Comparison of ENCODE assay signal across 8 mouse cellular contexts in genomic region chr9:43745951-43746703, GRCm38 (mm10). TPM values are rescaled to one million over a fixed set of nuclear protein-coding genes. Genes with fewer than 3 reads are reported as not detected.
DNase-seq lines count a peak whose midpoint lies in the region; ATAC-seq and TF ChIP-seq lines count a peak whose summit lies in the region.

No protein-coding gene starts in this region.

- H3K4me2 ChIP-seq in heart, postnatal 0 days (ENCODE audit: low read depth, low read length) = peak overlapping the region; percentile 99
- peak overlapping the region; percentile 90 for H3K4me2 ChIP-seq in embryonic facial prominence, embryonic 12.5 days (replicated peaks)
- peak overlapping the region; percentile 96 for H3K4me2 ChIP-seq in intestine, postnatal 0 days (replicated peaks; ENCODE audit: low read depth)
- peak overlapping the region; percentile 84 for H3K4me2 ChIP-seq in neural tube, embryonic 11.5 days (ENCODE audit: low read depth)

- H3K36me3 ChIP-seq in heart, postnatal 0 days (replicated peaks; ENCODE audit: control insufficient read depth, insufficient read depth, low read length) = no peaks in the 10 kb centered on the region
- no peaks in the 10 kb centered on the region for H3K36me3 ChIP-seq in embryonic facial prominence, embryonic 12.5 days
- H3K36me3 ChIP-seq in intestine, postnatal 0 days (ENCODE audit: control insufficient read depth, insufficient read depth) = no peaks in the 10 kb centered on the region
- H3K36me3 ChIP-seq in neural tube, embryonic 11.5 days (ENCODE audit: control insufficient read depth, insufficient read depth, low read length) = no peaks in the 10 kb centered on the region

- TF ChIP-seq CTCF in heart, postnatal 0 days (IDR thresholded peaks at IDR 0.05; ENCODE audit: low read depth) = no peak
- peak; percentile 24; the same call in 1 of the 2 replicates for TF ChIP-seq CTCF in intestine, postnatal 0 days (IDR thresholded peaks at IDR 0.05; ENCODE audit: low read depth)

- no peak for TF ChIP-seq EP300 in heart, postnatal 0 days (IDR thresholded peaks at IDR 0.05; ENCODE audit: low read depth)

- H3K9me3 ChIP-seq in heart, postnatal 0 days (replicated peaks; ENCODE audit: control insufficient read depth, low read length) = no peaks in the 10 kb centered on the region
- H3K9me3 ChIP-seq in embryonic facial prominence, embryonic 12.5 days = no peaks in the 10 kb centered on the region
- no peaks in the 10 kb centered on the region for H3K9me3 ChIP-seq in intestine, postnatal 0 days (ENCODE audit: control insufficient read depth)
- H3K9me3 ChIP-seq in neural tube, embryonic 11.5 days (ENCODE audit: control insufficient read depth, low read length) = no peaks in the 10 kb centered on the region

- no peak overlapping the region for H3K9ac ChIP-seq in heart, postnatal 0 days (replicated peaks; ENCODE audit: low read depth, low read length)
- peak overlapping the region; percentile 91 for H3K9ac ChIP-seq in embryonic facial prominence, embryonic 12.5 days
- peak overlapping the region; percentile 83; the same call in 1 of the 2 replicates for H3K9ac ChIP-seq in intestine, postnatal 0 days (ENCODE audit: low read depth, low read length)
- peak overlapping the region; percentile 97 for H3K9ac ChIP-seq in neural tube, embryonic 11.5 days (ENCODE audit: low read length)

- DNase-seq in heart, postnatal 0 days (ENCODE audit: low spot score) = no peak
- DNase-seq in heart, adult 9 months (ENCODE audit: low spot score in 2 of 2) = no peak
- DNase-seq in neural tube, embryonic 11.5 days (ENCODE audit: low spot score) = no peak
- no peak for DNase-seq in layer of hippocampus, postnatal 25 days (ENCODE audit: extremely low spot score in 1 of 2, low spot score in 1 of 2)
- no peak for DNase-seq in lung, postnatal 10 days

- WGBS in heart, postnatal 0 days = 29% methylated on average over 13 of the region's 13 CpGs
- 4% methylated on average over 12 of the region's 13 CpGs for WGBS in embryonic facial prominence, embryonic 12.5 days
- 29% methylated on average over 13 of the region's 13 CpGs for whole genome bisulfite sequencing in intestine, postnatal 0 days
- 5% methylated on average over 13 of the region's 13 CpGs for WGBS in neural tube, embryonic 11.5 days

- no peak for ATAC-seq in heart, postnatal 0 days (ENCODE audit: insufficient read depth, low read depth)
- ATAC-seq in embryonic facial prominence, embryonic 12.5 days (ENCODE audit: insufficient number of reproducible peaks, insufficient read depth, low FRiP score, low TSS enrichment) = no peak
- ATAC-seq in intestine, postnatal 0 days = no peak
- no peak for ATAC-seq in neural tube, embryonic 11.5 days (ENCODE audit: insufficient read depth, low FRiP score, low TSS enrichment)
- no peak for ATAC-seq in activated CD4-positive, CD25-positive, alpha-beta regulatory T cell, adult 4 months

- H3K4me1 ChIP-seq in heart, postnatal 0 days (ENCODE audit: control insufficient read depth, insufficient read depth) = peaks cover 19% of the 10 kb centered on the region
- H3K4me1 ChIP-seq in embryonic facial prominence, embryonic 12.5 days = peaks cover 46% of the 10 kb centered on the region
- H3K4me1 ChIP-seq in intestine, postnatal 0 days (replicated peaks; ENCODE audit: control insufficient read depth, insufficient read depth, low read length) = peaks cover 5% of the 10 kb centered on the region; the same call in 1 of the 2 replicates
- H3K4me1 ChIP-seq in neural tube, embryonic 11.5 days (ENCODE audit: control insufficient read depth, insufficient read depth, low read length) = peaks cover 45% of the 10 kb centered on the region

- H3K27me3 ChIP-seq in heart, postnatal 0 days (ENCODE audit: control insufficient read depth, insufficient read depth, low read length) = peaks cover 29% of the 10 kb centered on the region
- no peaks in the 10 kb centered on the region; the same call in 1 of the 2 replicates for H3K27me3 ChIP-seq in embryonic facial prominence, embryonic 12.5 days
- no peaks in the 10 kb centered on the region for H3K27me3 ChIP-seq in intestine, postnatal 0 days (replicated peaks; ENCODE audit: control insufficient read depth, insufficient read depth, low read length)
- no peaks in the 10 kb centered on the region for H3K27me3 ChIP-seq in neural tube, embryonic 11.5 days (ENCODE audit: control insufficient read depth, insufficient read depth, low read length)

- no peak overlapping the region for H3K27ac ChIP-seq in heart, postnatal 0 days (ENCODE audit: low read depth)
- H3K27ac ChIP-seq in embryonic facial prominence, embryonic 12.5 days = peak overlapping the region; percentile 20; the same call in 1 of the 2 replicates
- H3K27ac ChIP-seq in intestine, postnatal 0 days (ENCODE audit: low read depth, low read length) = no peak overlapping the region
- peak overlapping the region; percentile 40; the same call in 1 of the 2 replicates for H3K27ac ChIP-seq in neural tube, embryonic 11.5 days (ENCODE audit: low read depth, low read length)

- peak overlapping the region; percentile 64; the same call in 1 of the 2 replicates for H3K4me3 ChIP-seq in heart, postnatal 0 days (ENCODE audit: low read depth, low read length)
- H3K4me3 ChIP-seq in embryonic facial prominence, embryonic 12.5 days = peak overlapping the region; percentile 86
- H3K4me3 ChIP-seq in intestine, postnatal 0 days (ENCODE audit: low read depth, low read length) = peak overlapping the region; percentile 70
- peak overlapping the region; percentile 94 for H3K4me3 ChIP-seq in neural tube, embryonic 11.5 days (ENCODE audit: low read depth, low read length)

RNA-seq across cellular contexts. Expression of gene Nectin1, which starts 2.3 kb away (rescaled TPM):
- 2.2 and 3.6 TPM in 2 replicates for total RNA-seq in heart, postnatal 0 days (2014; rRNA removed; ENCODE audit: low replicate concordance)
- 0.67 and 0.82 TPM in 2 replicates for polyA plus RNA-seq in heart, postnatal 0 days (2015; fragmentation: Nextera tagmentation; extraction: Ambion mirVana)
- 8.3 and 9.0 TPM in 2 replicates for polyA plus RNA-seq in embryonic facial prominence, embryonic 12.5 days (2016; fragmentation: Nextera tagmentation; extraction: Ambion mirVana)
- 4.7 and 5.5 TPM in 2 replicates for polyA plus RNA-seq in intestine, postnatal 0 days (2015; fragmentation: Nextera tagmentation; extraction: Ambion mirVana)
- 10.3 and 10.9 TPM in 2 replicates for polyA plus RNA-seq in neural tube, embryonic 11.5 days (2014; fragmentation: Nextera tagmentation; extraction: Ambion mirVana)
- total RNA-seq in layer of hippocampus, postnatal 25 days (2021) = 10 to 100 TPM; 83.5 to 89.1 TPM
- 1 to 10 TPM; 1.2 to 1.5 TPM for polyA plus RNA-seq in activated CD4-positive, CD25-positive, alpha-beta regulatory T cell, adult 4 months (2017; shearing (Covaris generic))

Comparison
In these comparisons a context has a peak if more than half of its experiments do, and no peak if none do; other contexts are left out.
1. H3K27ac ChIP-seq: peak in embryonic facial prominence, embryonic 12.5 days (single experiment) and neural tube, embryonic 11.5 days (single experiment); none in heart, postnatal 0 days (single experiment) and intestine, postnatal 0 days (single experiment).
2. Peak in every context shown above with its lines, with median percentiles within 50 percentile points of each other: H3K4me2 ChIP-seq and H3K4me3 ChIP-seq.